Mouse (Mus musculus) heart, embryonic 13.5 days (tissue): ENCODE results near the gene Fam50b. TPM values are rescaled to one million over a fixed set of nuclear protein-coding genes. Genes with fewer than 3 reads are reported as not detected.

ENCODE experiments used
- ATAC-seq: fragments of 200-750 bp; cut with Nextera tagmentation; 2 replicates; pipeline ENCODE4 v1.8.0; 2017; ENCODE audit warnings: moderate TSS enrichment; ENCODE audit not compliant: insufficient number of reproducible peaks, low FRiP score, low TSS enrichment; ENCODE audit errors: extremely low read depth
- H3K27ac ChIP-seq: fragments of 300-500 bp; sonication (generic); replicated peaks from 2 replicates; pipeline ENCODE4 v1.5.1; 2015; ENCODE audit warnings: moderate library complexity, mild to moderate bottlenecking, inconsistent platforms
- H3K27me3 ChIP-seq: fragments of 300-500 bp; sonication (generic); replicated peaks from 2 replicates; pipeline ENCODE4 v1.6.1; 2015; ENCODE audit warnings: mild to moderate bottlenecking, inconsistent platforms
- H3K36me3 ChIP-seq: fragments of 300-500 bp; sonication (generic); 2 replicates; pipeline ENCODE4 v1.6.1; 2015; ENCODE audit warnings: mild to moderate bottlenecking, inconsistent platforms
- H3K4me1 ChIP-seq: fragments of 300-500 bp; sonication (generic); 2 replicates; pipeline ENCODE4 v1.6.1; 2015; ENCODE audit warnings: inconsistent platforms
- H3K4me2 ChIP-seq: fragments of 300-500 bp; sonication (generic); 2 replicates; pipeline ENCODE4 v1.6.1; 2015; ENCODE audit warnings: inconsistent platforms, mild to moderate bottlenecking, moderate library complexity
- H3K4me3 ChIP-seq: fragments of 300-500 bp; sonication (generic); 2 replicates; pipeline ENCODE4 v1.5.1; 2015; ENCODE audit warnings: moderate library complexity, mild to moderate bottlenecking, inconsistent platforms
- H3K9ac ChIP-seq: fragments of 300-500 bp; sonication (generic); 2 replicates; pipeline ENCODE4 v1.6.1; 2015; ENCODE audit warnings: inconsistent platforms, mild to moderate bottlenecking, moderate library complexity
- H3K9me3 ChIP-seq: fragments of 300-500 bp; sonication (generic); 2 replicates; pipeline ENCODE4 v1.6.1; 2016; ENCODE audit warnings: inconsistent platforms
- WGBS: fragments of 180-500 bp; shearing (Covaris S2); methylation state at CpG from one replicate; pipeline ENCODE4 v1.1.7; 2015; ENCODE audit warnings: mixed read lengths; 5-methylcytosine and 5-hydroxymethylcytosine counted together
- polyA plus RNA-seq: library from polyadenylated mRNA; unstranded; fragments of >200 nt; fragmentation: Nextera tagmentation; extraction: Ambion mirVana; gene quantifications from 2 replicates; pipeline ENCODE4 v1.2.1, GENCODE M21; 2015

Fam50b gene
- polyA plus RNA-seq: not detected in 2 replicates

GRCm38 (mm10) chr13:34734686-34735085, at the start of gene Fam50b:
Fam50b (plus strand) TSS chr13:34734850.
- WGBS: 47% methylated on average over 5 of the region's 5 CpGs
- Histone ChIP-seq H3K9ac (no peak within 1 kb of the TSS), H3K4me3 (no peak within 1 kb of the TSS), H3K27me3 (no peaks in the 10 kb centered on the region), H3K27ac (peak within 1 kb of the TSS; percentile 24; the same call in 1 of the 2 replicates), H3K4me2 (no peak within 1 kb of the TSS), H3K4me1 (peaks cover 32% of the 10 kb centered on the region), H3K36me3 (no peaks in the 10 kb centered on the region), H3K9me3 (0 out of 2 replicates have a peak, but pooled peaks cover 7% of the 10 kb centered on the region)
- ATAC-seq: no peak

- 69% methylated on average over 7 of the region's 7 CpGs for WGBS
- H3K27me3 ChIP-seq: no peaks in the 10 kb centered on the region
- no peak overlapping the region for H3K4me3 ChIP-seq
- H3K9ac ChIP-seq: no peak overlapping the region
- no peaks in the 10 kb centered on the region for H3K36me3 ChIP-seq
- no peak overlapping the region for H3K27ac ChIP-seq
- H3K4me2 ChIP-seq: no peak overlapping the region
- H3K4me1 ChIP-seq: peaks cover 26% of the 10 kb centered on the region
- H3K9me3 ChIP-seq: no peaks in the 10 kb centered on the region
- no peak for ATAC-seq
Observed at GRCm38 (mm10) chr13:34685008-34685765, 49.5 kb upstream of the Fam50b start.

GRCm38 (mm10) chr13:34691049-34691448, 43.6 kb upstream of the Fam50b start:
- Histone ChIP-seq H3K4me1 (peaks cover 12% of the 10 kb centered on the region), H3K36me3 (no peaks in the 10 kb centered on the region), H3K4me3 (no peak overlapping the region), H3K9me3 (no peaks in the 10 kb centered on the region), H3K4me2 (no peak overlapping the region), H3K27ac (no peak overlapping the region), H3K27me3 (no peaks in the 10 kb centered on the region), H3K9ac (no peak overlapping the region)
- 70% methylated on average over 1 of the region's 1 CpGs for WGBS
- ATAC-seq: no peak

GRCm38 (mm10) chr13:34693111-34693510, 41.5 kb upstream of the Fam50b start:
- Histone ChIP-seq H3K9me3 (no peaks in the 10 kb centered on the region), H3K4me3 (no peak overlapping the region), H3K4me1 (peaks cover 13% of the 10 kb centered on the region), H3K27me3 (no peaks in the 10 kb centered on the region), H3K4me2 (no peak overlapping the region), H3K9ac (no peak overlapping the region), H3K27ac (no peak overlapping the region), H3K36me3 (no peaks in the 10 kb centered on the region)
- WGBS: 68% methylated on average over 6 of the region's 6 CpGs
- ATAC-seq: no peak

- Histone ChIP-seq H3K9me3 (no peaks in the 10 kb centered on the region), H3K27me3 (no peaks in the 10 kb centered on the region), H3K27ac (no peak overlapping the region), H3K36me3 (no peaks in the 10 kb centered on the region), H3K4me1 (peaks cover 8% of the 10 kb centered on the region), H3K4me2 (no peak overlapping the region), H3K9ac (no peak overlapping the region), H3K4me3 (no peak overlapping the region)
- WGBS: 59% methylated on average over 7 of the region's 7 CpGs
- no peak for ATAC-seq
Observed at GRCm38 (mm10) chr13:34696734-34697332, 37.8 kb upstream of the Fam50b start.

- Histone ChIP-seq H3K36me3 (no peaks in the 10 kb centered on the region), H3K9ac (no peak overlapping the region), H3K4me2 (no peak overlapping the region), H3K27me3 (no peaks in the 10 kb centered on the region), H3K9me3 (no peaks in the 10 kb centered on the region), H3K4me1 (peaks cover 8% of the 10 kb centered on the region), H3K27ac (no peak overlapping the region), H3K4me3 (no peak overlapping the region)
- no peak for ATAC-seq
- 65% methylated on average over 2 of the region's 2 CpGs for WGBS
Observed at GRCm38 (mm10) chr13:34700091-34700490, 34.6 kb upstream of the Fam50b start.

- Histone ChIP-seq H3K4me2 (no peak overlapping the region), H3K27ac (no peak overlapping the region), H3K4me1 (peaks cover 8% of the 10 kb centered on the region), H3K9me3 (no peaks in the 10 kb centered on the region), H3K36me3 (no peaks in the 10 kb centered on the region), H3K4me3 (no peak overlapping the region), H3K27me3 (no peaks in the 10 kb centered on the region), H3K9ac (no peak overlapping the region)
- no peak for ATAC-seq
- WGBS: 79% methylated on average over 1 of the region's 1 CpGs
Observed at GRCm38 (mm10) chr13:34700630-34701029, 34.0 kb upstream of the Fam50b start.

- Histone ChIP-seq H3K4me3 (no peak overlapping the region), H3K4me2 (no peak overlapping the region), H3K27ac (no peak overlapping the region), H3K9me3 (no peaks in the 10 kb centered on the region), H3K27me3 (no peaks in the 10 kb centered on the region), H3K4me1 (no peaks in the 10 kb centered on the region), H3K9ac (no peak overlapping the region), H3K36me3 (no peaks in the 10 kb centered on the region)
- ATAC-seq: no peak
- WGBS: 45% methylated on average over 2 of the region's 2 CpGs
Observed at GRCm38 (mm10) chr13:34703301-34703700, 31.3 kb upstream of the Fam50b start.

GRCm38 (mm10) chr13:34703795-34704194, 30.9 kb upstream of the Fam50b start:
- 58% methylated on average over 1 of the region's 1 CpGs for WGBS
- H3K4me2 ChIP-seq: no peak overlapping the region
- no peak overlapping the region for H3K27ac ChIP-seq
- no peak overlapping the region for H3K9ac ChIP-seq
- peaks cover 2% of the 10 kb centered on the region for H3K4me1 ChIP-seq
- no peak for ATAC-seq
- no peaks in the 10 kb centered on the region for H3K9me3 ChIP-seq
- no peaks in the 10 kb centered on the region for H3K36me3 ChIP-seq
- no peak overlapping the region for H3K4me3 ChIP-seq
- H3K27me3 ChIP-seq: no peaks in the 10 kb centered on the region

- 83% methylated on average over 3 of the region's 3 CpGs for WGBS
- no peak overlapping the region for H3K4me2 ChIP-seq
- ATAC-seq: no peak
- no peak overlapping the region for H3K4me3 ChIP-seq
- H3K27me3 ChIP-seq: no peaks in the 10 kb centered on the region
- H3K36me3 ChIP-seq: no peaks in the 10 kb centered on the region
- H3K9ac ChIP-seq: no peak overlapping the region
- no peaks in the 10 kb centered on the region for H3K9me3 ChIP-seq
- peaks cover 12% of the 10 kb centered on the region for H3K4me1 ChIP-seq
- no peak overlapping the region for H3K27ac ChIP-seq
Observed at GRCm38 (mm10) chr13:34704835-34705234, 29.8 kb upstream of the Fam50b start.

- ATAC-seq: no peak; the same call in 1 of the 2 replicates
- 30% methylated on average over 3 of the region's 3 CpGs for WGBS
- no peaks in the 10 kb centered on the region for H3K27me3 ChIP-seq
- H3K9me3 ChIP-seq: no peaks in the 10 kb centered on the region
- no peak overlapping the region for H3K4me2 ChIP-seq
- H3K9ac ChIP-seq: no peak overlapping the region
- H3K27ac ChIP-seq: peak overlapping the region; percentile 73
- peaks cover 12% of the 10 kb centered on the region for H3K4me1 ChIP-seq
- no peaks in the 10 kb centered on the region for H3K36me3 ChIP-seq
- H3K4me3 ChIP-seq: no peak overlapping the region
Observed at GRCm38 (mm10) chr13:34708955-34709354, 25.7 kb upstream of the Fam50b start.

GRCm38 (mm10) chr13:34709566-34709965, 25.1 kb upstream of the Fam50b start:
- whole genome bisulfite sequencing: 78% methylated on average over 4 of the region's 4 CpGs
- no peaks in the 10 kb centered on the region for H3K27me3 ChIP-seq
- no peaks in the 10 kb centered on the region for H3K9me3 ChIP-seq
- H3K27ac ChIP-seq: peak overlapping the region; percentile 73
- no peak for ATAC-seq
- H3K4me1 ChIP-seq: peaks cover 12% of the 10 kb centered on the region
- no peak overlapping the region for H3K4me2 ChIP-seq
- H3K9ac ChIP-seq: no peak overlapping the region
- no peaks in the 10 kb centered on the region for H3K36me3 ChIP-seq
- no peak overlapping the region for H3K4me3 ChIP-seq
